Mouse (Mus musculus) kidney, adult 11 months (tissue): Measurements from ENCODE around the gene Nucb1.
A peak's percentile ranks its signal among the peaks of the same experiment; 100 is the strongest.
"Not testable (repeated sequence)": the region's sequence is repeated elsewhere in the genome, so short reads cannot be mapped to it uniquely, and the experiment has no call there.

Source experiments
- DNase-seq: peaks from one replicate; pipeline ENCODE4 v3.0.0; 2022

The Nucb1 gene

DNA sequence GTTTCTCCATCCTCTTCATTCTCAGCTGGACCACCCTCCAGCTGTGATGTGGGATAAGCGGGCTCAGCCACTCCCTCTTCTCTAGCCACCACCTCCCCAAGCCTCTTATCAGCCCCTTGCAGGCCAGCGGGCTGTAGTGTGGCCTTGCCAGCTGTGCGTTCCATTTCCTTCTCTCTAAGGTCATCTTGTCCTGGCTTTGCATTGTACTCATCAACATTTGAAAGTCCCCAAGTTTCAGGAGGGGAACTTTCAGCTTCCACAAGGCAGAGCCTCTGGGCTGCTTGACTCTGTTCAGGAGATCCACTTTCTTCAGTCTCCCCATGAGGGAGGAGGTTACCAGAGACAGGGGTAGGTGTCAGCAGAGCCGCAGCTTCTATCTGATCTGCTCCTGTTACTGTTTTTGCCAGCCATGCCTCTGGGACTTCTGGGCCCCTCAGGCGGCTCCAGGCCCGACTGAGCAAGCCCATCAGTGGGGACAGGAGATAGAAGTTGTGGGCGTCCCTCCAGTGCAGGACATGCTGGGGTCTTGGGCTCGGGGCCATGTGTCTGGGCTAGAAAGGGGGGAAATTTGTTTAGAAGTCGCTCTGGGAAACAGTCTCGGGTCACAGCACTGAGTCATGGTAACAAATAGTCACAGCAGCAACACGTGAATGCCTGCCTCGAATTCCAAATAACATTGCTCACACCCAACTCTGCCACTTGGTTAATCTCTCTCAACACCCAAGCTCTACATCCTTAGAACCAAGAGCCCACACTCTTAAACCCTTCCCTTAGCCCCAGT is 14.8 kb upstream of the Nucb1 start:
- peak; percentile 57 for DNase-seq

DNA sequence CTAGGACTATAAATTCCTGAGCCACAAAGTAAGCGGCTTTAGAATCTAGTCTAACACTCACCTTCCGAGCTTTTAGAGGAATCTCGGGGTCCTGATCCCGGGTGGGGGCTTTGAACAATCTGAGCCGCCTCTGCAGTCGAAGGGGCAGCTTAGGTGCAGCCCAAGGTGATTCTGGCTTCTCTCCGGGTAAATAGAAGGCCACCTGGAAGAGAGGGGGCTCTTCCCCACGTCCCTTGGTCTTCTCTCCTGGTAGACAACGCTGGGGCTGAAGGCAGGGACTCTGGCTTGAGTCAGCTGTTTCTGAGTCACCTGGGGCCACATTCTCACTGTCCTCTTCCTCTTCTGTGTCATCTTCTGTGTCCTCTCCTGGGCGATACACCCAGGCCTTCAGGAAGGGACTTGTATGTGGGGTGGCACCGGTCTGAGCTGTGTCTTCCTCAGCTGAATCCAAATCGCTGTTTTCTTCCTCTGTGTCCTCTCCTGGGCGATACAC is 13.5 kb upstream of the Nucb1 start:
- no peak for DNase-seq

DNA sequence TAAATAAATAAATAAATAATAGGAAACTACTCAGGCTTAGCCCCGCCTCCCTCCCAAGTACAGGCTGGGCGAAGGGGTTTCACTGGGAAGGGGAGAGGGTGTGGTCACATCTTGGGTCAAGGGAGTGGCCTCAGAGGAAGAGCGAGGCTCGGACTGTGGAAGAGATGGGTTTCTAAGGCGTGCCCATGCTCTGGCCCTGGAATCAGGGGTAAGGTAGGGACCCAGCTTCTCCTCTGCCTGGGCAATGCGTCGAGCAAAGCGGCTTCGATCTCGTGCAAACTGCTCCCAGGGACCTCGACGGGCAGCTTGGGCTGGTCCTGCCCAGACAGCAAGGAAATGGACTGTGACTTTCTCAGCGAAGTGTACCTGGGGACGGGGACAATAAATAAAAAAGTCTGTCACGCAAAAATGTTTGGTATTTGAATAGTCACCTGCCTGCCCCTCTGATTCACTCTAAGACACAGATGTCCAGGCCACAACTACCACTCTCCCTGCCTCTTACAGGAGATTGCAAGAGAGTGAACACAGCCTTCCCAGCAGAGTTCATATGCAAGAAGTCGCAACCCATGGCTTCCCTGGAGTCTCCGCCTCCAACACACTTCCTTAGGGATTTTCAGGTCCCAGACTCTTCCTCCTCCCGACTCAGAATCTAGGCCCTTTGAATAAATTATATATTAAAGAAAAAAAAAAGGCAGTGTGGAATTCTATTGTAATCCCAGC is 12.9 kb upstream of the Nucb1 start:
- DNase-seq, result peak; percentile 37

DNA sequence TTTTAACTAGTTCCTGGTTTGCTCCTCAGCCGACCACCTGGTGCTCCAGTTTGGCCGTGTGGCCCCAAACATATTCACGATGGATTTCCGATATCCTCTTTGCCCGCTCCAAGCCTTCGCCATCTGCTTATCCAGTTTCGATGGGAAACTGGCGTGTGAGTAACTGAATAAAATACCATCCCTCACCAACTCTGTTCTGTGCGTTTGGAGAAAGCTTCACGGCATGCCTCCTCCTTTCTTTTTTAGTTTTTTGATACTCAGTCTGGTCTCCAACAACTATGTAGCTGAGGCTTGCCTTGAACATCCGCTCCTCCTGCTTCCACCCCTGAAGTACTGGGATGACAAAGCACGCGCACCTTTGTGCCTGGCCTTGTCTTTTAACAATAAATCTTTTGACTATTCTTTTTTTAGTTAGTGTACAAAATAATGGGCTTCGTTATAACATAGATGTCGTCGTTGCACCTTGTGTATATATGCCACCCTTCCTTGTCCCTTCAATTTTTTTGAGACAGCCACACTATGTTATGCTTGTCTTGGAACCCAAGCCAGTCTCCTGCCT is 12.1 kb upstream of the Nucb1 start:
- DNase-seq, result no peak

DNA sequence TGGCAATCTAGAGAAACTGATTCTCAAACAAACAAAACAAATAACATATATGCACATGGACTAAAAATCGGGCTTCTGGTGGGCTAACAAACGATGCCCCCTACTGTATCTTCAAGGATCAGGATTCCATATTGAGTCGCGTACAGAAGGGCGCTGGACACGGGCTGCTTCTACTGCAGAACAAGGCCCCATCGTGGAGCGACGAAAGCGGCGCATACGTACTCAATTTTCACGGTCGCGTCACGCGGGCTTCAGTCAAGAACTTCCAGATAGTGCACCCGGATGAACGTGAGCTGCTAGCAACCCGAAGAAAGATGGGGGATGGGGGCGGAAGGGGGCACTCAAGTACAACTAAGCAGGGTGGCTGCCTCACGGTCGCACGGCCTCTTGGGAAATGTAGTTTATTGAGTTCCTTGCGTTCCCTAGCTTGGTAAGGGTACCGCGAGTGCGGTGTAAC is 11.6 kb upstream of the Nucb1 start:
- peak; percentile 89 for DNase-seq

DNA sequence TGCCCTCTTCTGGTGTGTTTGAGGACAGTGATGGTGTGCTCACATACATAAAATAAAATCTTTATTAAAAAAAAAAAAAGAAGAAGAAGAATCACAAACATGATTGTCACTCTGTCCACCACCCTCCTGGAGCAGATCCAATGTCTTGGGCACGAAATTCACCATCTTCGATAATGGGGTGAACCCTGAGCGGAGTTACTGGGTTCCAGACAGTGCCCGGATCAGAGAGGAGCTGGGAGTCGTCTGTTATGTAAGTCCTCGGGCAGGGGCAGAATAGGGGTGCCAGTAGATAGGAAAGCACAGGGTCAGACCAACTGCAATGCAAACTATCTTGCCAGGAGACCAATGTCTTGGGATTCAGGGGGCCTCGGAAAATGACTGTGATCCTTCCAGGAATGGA is 10.4 kb upstream of the Nucb1 start:
- DNase-seq, result no peak

DNA sequence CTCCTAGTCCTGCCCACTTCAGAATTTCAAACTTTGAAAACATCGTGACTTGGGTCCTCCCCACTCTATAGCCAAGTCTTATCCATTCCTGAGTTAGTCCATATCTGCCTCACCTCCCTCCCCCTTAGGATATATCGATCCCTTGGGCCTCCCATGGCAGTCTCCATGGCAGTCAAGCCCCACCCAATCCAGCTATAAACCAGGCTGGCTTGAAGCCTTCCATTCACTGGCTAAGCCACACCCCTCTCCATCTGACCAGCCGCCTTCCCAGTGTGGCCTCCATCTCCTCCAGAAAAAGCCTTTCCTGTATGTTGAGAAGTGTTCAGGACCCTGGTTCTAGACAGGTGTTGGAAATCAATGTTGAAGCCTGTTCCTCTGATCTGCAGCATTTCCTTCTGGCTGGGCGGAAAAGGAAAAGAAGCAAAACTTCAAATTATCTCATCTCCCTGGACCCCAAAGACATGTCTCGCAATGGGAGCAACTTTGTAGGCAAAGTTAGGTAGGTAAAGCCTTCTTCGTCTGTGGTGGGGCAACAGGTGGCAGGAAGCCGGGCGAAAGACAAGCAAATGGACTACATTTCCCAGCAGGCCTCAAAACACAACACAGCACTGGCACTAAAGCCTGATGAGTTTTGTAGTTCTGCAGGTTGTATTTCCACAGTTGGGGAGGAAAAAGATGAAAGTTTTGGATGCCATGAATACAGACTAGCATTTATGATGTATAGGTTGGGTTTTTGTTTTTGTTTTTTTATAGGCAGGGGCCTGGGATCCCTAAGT is 9.3 kb upstream of the Nucb1 start:
- DNase-seq, result no peak

DNA sequence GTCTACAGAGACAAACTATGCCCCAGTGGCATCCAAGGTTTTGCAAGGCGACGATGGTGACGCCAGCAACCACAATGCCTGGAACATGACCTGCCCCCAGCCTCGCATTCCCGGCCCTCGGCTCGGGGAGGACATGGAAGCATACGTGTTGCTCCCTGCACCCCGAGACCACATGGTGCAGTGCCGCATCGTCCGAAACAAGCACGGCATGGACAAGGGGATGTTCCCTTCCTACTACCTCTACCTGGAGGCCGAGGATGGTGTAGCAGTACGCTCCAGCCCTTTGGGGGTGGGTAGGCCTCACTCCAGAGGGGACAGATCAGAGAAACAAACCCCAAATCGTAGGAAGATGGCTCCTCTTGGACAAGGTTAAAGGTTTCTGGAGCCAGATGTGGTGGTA is 8.4 kb upstream of the Nucb1 start:
- DNase-seq, result no peak

DNA sequence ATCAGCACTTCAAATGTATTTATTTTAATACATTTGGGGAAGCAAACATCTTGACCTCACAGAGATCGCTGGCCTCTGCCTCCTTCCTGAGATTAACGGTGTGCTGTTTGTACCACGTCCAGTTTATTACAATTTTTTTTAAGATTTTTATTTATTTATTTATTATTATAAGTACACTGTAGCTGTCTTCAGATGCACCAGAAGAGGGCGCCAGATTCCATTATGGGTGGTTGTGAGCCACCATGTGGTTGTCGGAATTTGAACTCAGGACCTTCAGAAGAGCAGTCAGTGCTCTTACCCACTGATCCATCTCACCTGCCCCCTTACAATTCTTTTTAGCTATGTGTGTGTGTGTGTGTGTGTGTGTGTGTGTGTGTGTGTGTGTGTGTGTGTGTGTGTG is 6.6 kb upstream of the Nucb1 start:
- not testable (repeated sequence) for DNase-seq

DNA sequence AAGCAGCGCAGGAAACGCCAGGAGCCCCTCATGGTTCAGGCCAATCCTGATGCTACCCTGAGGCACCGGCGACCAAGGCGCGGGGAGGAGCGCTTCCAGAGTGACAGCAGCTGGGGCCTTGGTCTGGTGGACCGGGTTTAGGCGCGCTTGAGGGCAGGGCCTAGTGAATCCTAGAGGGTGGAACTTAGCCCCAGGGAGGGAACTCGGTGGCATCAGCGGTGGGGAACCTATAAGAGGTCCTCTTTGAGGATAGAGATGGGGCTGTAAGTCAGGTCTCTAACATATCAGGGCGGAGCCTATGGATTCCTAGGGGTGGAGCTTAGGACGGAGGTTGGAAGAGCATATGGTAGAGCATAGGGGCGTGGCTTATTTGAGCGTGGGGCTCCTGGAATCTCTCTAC is 5.2 kb upstream of the Nucb1 start:
- DNase-seq, result no peak

DNA sequence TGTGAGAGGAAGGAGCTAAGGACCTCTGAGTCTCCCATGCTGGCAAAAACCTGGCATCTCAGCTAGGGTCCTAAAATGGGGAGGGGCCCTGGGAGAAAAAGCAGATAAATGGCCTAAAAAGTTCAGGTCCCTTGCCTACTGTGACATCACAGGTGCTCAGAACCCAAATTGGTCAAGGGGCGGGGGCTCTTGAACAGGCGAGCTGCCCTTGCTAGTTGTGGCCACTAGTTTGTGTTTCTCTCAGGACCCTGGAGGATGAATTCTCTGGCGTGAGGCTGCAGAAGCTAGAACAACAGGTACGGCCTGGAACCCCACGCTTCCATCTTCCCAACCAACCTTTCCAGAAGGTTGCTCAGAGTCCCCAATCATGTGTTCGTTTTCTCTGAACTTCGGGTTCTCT is 4.2 kb upstream of the Nucb1 start:
- no peak for DNase-seq

DNA sequence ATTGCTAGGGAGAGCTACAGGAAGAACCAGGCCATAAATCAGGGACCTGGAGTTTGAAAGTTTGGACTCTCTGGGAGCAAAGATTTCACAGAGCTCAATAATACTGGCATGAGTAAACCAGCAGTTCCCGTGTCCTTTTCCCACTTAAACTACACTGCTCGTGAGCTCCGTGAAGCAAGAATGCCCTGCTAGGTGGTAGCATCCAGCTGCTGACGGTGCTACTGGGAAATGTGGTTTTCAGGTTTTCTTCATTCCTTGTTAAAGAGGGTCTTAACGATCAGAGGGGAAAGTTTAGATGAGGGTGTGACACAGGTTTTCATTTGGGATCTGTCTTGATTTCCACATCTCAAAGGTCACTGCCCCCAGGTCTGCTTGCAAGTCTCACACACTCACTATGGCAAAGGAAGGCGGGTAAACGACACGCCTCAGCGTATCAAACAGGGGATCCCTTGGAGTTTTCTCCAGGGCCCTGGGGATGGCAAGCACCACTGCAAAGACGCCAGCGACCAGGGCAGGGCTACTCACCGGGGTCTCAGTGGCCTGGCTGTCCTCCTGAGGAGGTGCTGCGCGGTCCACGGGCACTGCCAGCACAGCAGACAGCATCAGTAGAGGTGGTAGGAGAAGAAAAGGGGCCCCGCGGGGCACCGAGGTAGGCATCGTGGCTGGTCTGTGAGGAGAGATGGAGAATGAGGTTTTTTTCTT is 874 bp downstream of the Nucb1 start:
- no peak for DNase-seq

DNA sequence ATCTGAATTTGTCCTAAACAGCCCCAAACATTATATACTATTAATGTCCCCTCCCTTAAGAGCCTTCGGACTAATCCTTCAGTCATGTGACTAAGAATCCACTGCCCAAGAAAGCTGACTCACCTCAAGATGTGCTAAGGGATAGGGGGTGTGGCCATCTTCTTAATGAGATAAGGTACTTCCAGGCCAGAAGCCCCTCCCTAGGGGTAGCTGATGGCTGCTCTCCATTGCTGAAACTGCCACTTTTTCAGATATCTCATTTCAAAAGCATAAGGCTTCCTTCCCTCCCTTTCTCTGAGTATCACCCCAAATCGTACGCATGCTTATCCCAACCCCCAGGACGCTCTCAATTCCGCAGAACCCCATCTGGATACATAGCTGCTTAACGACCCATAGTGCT is 1.6 kb downstream of the Nucb1 start:
- DNase-seq, result no peak

DNA sequence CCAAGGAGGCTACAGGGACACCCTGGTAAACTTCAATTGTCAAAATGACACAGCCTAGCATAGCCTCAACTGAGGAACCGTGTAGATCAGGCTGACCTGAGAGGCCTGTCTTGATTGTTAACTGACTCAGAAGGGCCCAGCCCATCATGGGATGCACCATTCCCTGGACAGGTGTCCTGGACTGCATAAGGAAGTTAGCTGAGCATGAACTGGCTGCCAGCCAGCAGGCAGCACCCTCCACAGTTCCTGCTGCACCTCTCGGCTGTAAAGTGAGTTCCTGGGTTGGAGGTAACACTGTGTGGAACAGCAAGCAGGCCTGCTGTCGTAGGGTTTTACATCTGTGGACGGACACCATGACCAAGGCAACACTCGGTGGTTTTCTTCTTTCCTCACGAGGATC is 2.6 kb downstream of the Nucb1 start:
- DNase-seq, result peak; percentile 42

DNA sequence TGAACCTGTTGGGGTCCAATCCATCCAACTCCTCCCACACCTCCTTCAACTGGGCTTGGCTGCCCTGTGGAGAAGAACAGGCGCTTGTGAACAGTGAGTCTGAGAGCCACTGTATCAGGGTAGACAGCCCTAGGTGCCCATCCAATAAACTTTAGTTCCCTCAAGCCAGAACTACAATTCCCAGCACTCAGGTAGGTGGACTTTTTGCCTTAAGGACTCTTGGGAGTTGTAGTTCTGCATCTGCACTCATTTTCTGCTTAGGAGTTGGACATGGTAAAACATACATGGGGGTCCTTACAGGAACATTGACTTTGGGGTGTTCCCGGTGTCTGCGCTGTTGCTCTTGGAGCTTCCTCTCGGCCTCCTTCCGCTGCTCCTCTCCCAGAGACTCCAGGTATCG is 11.8 kb downstream of the Nucb1 start:
- DNase-seq, result no peak

DNA sequence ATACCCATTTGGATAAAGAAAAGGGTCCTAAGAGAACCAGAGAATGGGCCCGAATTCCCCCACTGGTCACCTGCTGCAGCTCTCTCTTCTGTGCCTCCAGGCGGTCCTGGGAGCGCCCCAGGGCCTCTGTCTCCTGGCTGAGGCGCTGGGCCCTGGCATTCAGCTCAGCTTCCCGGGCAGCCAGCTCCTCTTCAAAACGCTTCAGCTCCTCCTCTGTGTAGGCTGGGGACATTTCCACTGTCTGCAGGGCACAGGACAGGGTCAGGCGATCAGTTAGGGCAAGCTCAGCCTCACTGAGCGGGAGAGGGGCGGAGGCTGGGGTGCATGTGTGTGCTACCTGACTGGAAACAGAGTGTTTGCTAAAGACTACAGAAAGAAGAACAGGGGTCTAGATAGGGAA is 15.7 kb downstream of the Nucb1 start:
- DNase-seq, result no peak

DNA sequence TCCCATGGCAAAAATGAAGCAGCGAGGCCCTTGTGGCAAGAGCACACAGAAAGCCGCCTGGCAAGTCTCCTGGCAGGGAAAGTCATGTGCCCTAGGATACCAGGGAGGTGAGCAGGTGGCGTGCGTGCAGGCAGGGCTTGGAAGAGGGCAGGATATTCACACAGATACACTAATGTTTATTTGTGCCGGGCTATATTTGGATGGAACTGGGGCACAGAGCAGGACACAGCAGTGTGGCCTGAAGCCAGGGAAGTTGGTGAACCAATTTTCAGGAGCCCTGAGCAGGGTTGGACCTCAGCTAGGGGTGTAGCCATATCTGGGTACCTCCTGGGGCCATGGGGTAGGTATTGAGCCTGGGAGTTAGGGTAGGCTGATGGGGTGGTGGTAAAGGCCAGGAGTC is 17.3 kb downstream of the Nucb1 start:
- no peak for DNase-seq

DNA sequence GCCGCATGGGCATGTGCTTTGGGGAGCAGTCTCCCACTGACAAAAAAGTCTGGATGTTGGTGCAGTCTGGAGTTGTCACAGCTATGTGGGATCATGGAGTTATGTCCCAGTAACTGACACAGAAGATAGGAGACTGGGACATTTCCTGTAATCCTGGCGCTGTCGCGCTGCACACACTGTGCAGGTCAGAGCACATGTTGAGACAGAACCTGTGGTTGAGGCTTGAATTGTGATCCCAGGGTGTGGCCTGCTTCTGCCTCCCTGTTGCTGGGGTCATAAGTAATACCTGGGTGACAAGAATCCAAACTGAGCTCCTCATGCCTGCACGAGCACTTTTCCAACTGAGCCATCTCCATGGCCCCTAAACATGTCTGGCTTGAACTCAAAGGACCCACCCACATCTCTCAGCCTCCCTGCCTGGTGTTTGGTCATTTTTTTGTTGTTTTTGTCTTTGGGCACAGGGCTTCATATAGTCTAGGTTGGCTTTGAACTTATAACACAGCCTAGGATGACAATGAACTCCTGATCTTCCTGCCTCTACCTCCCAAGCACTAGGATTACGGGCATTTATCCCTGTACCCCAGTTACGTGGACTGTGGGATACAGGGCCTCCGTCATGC is 17.9 kb downstream of the Nucb1 start:
- DNase-seq, result no peak

DNA sequence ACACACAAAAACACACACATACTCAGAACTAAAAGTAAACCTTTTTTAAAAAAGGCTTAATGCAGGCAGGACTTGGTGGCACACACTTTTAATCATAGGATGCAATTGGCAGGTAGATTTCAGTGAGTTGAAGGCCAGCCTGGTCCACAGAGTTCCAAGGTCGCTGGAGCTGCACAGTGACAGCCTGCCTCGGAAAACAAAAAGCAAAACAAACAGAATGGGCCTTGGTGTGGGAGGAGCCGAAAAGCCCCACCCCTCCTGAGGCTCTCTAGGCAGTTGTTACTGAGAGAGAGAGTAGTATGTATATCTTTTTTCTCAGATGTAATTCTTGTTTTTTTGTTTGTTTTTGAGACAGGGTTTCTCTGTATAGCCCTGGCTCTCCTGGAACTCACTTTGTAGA is 18.9 kb downstream of the Nucb1 start:
- DNase-seq, result peak; percentile 45

DNA sequence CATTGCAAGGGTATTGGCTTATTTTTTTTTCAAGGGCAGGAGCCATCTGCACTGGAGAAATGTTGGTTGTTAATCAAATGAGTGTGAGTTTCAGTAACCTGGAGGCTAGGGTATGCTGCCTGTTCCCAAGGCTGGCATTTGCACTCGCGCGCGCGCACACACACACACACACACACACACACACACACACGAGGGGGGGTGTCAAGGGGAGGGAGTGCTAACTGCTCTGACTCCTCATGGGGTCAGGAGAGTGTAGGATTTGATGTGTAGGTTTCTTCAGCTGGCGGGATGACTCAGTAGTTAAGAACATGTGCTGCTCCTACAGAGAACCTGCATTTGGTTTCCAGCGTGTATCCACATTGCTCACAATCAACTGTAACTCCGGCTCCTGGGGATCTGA is 19.4 kb downstream of the Nucb1 start:
- DNase-seq, result no peak

DNA sequence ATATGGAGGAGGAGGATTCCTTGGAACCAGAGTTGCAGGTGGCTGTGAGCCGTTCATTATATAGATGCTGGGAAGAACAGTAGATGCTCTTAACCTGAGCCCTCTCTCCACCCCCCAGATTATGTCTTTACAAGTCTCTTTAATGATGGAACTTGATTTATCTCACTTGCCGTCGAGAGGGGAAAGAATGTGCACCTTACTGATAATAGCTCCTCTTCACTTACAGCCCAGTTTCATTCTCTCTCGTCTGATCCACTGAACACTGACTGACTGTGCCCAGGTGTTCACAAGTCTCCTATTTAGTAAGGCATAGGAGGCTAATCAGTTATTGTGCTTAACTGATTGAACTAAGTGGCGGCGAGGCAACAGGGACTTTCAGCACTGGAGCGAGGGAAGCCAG is 20.6 kb downstream of the Nucb1 start:
- no peak for DNase-seq
